Mouse (Mus musculus) kidney, postnatal 36 days (tissue): ENCODE results near the gene Erp29.
A peak's percentile ranks its signal among the peaks of the same experiment; 100 is the strongest.

Experiments used
- DNase-seq, 2 experiments: peaks; one replicate each; pipeline ENCODE4 v3.0.0; 2021 to 2022; ENCODE audit warnings: mixed read lengths in 2 of 2

Erp29 gene

GRCm38 (mm10) chr5:121449976-121450375, 2.3 kb downstream of the Erp29 start:
- DNase-seq: peak; percentile 55 to 84

- DNase-seq: peak in 1 of 2 experiments; percentile 56
These were observed 3.9 kb downstream of the Erp29 start for GRCm38 (mm10) chr5:121448450-121448849.

- DNase-seq: no peak
These were observed 7.4 kb downstream of the Erp29 start for GRCm38 (mm10) chr5:121444870-121445269.

GRCm38 (mm10) chr5:121443548-121443947, 8.8 kb downstream of the Erp29 start:
- peak; percentile 55 to 85 for DNase-seq

GRCm38 (mm10) chr5:121438756-121439155, 13.6 kb downstream of the Erp29 start:
- DNase-seq: no peak

- DNase-seq: no peak
These were observed 14.2 kb downstream of the Erp29 start for GRCm38 (mm10) chr5:121438131-121438530.

GRCm38 (mm10) chr5:121428954-121429353, 23.4 kb downstream of the Erp29 start:
- DNase-seq: no peak

- peak; percentile 84 to 89 for DNase-seq
These were observed 29.0 kb downstream of the Erp29 start for GRCm38 (mm10) chr5:121423297-121423696.

- no peak for DNase-seq
These were observed 29.5 kb downstream of the Erp29 start for GRCm38 (mm10) chr5:121422787-121423186.

GRCm38 (mm10) chr5:121420721-121421120, 31.6 kb downstream of the Erp29 start:
- DNase-seq: no peak

GRCm38 (mm10) chr5:121410975-121411374, 41.3 kb downstream of the Erp29 start:
- DNase-seq: no peak

GRCm38 (mm10) chr5:121407856-121408255, 44.5 kb downstream of the Erp29 start:
- peak; percentile 58 to 69 for DNase-seq

- DNase-seq: no peak
These were observed 51.5 kb downstream of the Erp29 start for GRCm38 (mm10) chr5:121400849-121401248.

GRCm38 (mm10) chr5:121400064-121400463, 52.2 kb downstream of the Erp29 start:
- no peak for DNase-seq

GRCm38 (mm10) chr5:121399540-121399939, 52.8 kb downstream of the Erp29 start:
- no peak for DNase-seq

GRCm38 (mm10) chr5:121398965-121399462, 53.3 kb downstream of the Erp29 start:
- no peak for DNase-seq

GRCm38 (mm10) chr5:121398146-121398964, 54.0 kb downstream of the Erp29 start:
- DNase-seq: peak in 1 of 2 experiments; percentile 19

GRCm38 (mm10) chr5:121397187-121398145, 54.8 kb downstream of the Erp29 start, which contains the start of gene Naa25:
TSS of gene Naa25 (plus strand) at chr5:121397936.
- peak; percentile 96 to 98 for DNase-seq

GRCm38 (mm10) chr5:121395621-121396020, 56.7 kb downstream of the Erp29 start:
- no peak for DNase-seq

- no peak for DNase-seq
These were observed 58.9 kb downstream of the Erp29 start for GRCm38 (mm10) chr5:121393402-121393801.

- peak; percentile 45 to 66 for DNase-seq
These were observed 59.5 kb downstream of the Erp29 start for GRCm38 (mm10) chr5:121392667-121393380.

GRCm38 (mm10) chr5:121389691-121390090, 62.6 kb downstream of the Erp29 start:
- no peak for DNase-seq
